Mouse (Mus musculus): ENCODE measurements around the gene Rnd1.

DNA sequence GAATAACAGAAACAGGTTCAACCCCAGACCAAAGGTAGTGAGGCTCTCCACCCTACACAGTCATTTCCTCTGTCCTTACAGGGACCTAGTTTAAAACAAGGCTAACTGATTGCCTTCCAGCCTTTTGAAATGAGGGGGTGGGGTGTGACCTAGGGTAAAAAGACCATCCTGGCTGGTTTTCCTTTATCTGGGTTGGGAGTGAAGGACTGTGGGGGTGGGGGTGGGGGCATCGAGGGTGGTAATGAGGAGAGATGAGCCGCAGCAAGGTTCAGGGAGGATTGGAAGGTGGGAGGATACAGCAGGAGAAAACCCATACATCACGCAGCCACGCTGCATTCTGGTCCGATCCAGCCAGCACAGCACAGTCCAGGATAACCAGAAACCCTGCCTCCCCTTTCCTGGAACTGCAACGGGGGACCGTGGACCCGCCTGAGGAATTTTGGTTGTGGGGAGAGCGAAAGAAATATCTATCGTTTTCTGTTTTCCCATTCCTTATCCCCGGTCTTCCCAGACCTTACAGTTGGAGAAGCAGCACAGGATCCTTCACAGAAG, 2.2 kb downstream of the Rnd1 start:
- no peak for TF ChIP-seq POLR2A (IDR thresholded peaks at IDR 0.05; ENCODE audit: low read depth, low read length)
- TF ChIP-seq CTCF (IDR thresholded peaks at IDR 0.05; ENCODE audit: extremely low read depth, insufficient read depth, insufficient read length, insufficient replicate concordance): no peak
